Mouse (Mus musculus) intestine, embryonic 16.5 days (tissue): Measurements from ENCODE around the gene Mcrip2. TPM values are rescaled to one million over a fixed set of nuclear protein-coding genes. Genes with fewer than 3 reads are reported as not detected.

Experiments used
- ATAC-seq: fragments of 200-750 bp; cut with Nextera tagmentation; 2 replicates; pipeline ENCODE4 v1.8.0; 2017; ENCODE audit warnings: moderate TSS enrichment, moderate library complexity
- H3K27ac ChIP-seq: fragments of 300-500 bp; sonication (generic); 2 replicates; pipeline ENCODE4 v1.5.1; 2014; ENCODE audit warnings: mild to moderate bottlenecking, low read length
- H3K27me3 ChIP-seq: fragments of 300-500 bp; sonication (generic); replicated peaks from 2 replicates; pipeline ENCODE4 v1.6.1; 2014; ENCODE audit warnings: low read length, control low read depth, mixed read lengths; ENCODE audit not compliant: control insufficient read depth, insufficient read depth
- H3K36me3 ChIP-seq: fragments of 300-500 bp; sonication (generic); 2 replicates; pipeline ENCODE4 v1.6.1; 2014; ENCODE audit warnings: low read length, control low read depth; ENCODE audit not compliant: control insufficient read depth, insufficient read depth
- H3K4me1 ChIP-seq: fragments of 300-500 bp; sonication (generic); 2 replicates; pipeline ENCODE4 v1.6.1; 2014; ENCODE audit warnings: low read length, control low read depth, mixed read lengths; ENCODE audit not compliant: control insufficient read depth, insufficient read depth
- H3K4me2 ChIP-seq: fragments of 300-500 bp; sonication (generic); 2 replicates; pipeline ENCODE4 v1.6.1; 2014; ENCODE audit warnings: low read depth, low read length, control low read depth
- H3K4me3 ChIP-seq: fragments of 300-500 bp; sonication (generic); 2 replicates; pipeline ENCODE4 v1.5.1; 2014; ENCODE audit warnings: mild to moderate bottlenecking, low read length
- H3K9ac ChIP-seq: fragments of 300-500 bp; sonication (generic); 2 replicates; pipeline ENCODE4 v1.6.1; 2014; ENCODE audit warnings: low read depth, low read length
- H3K9me3 ChIP-seq: fragments of 300-500 bp; sonication (generic); 2 replicates; pipeline ENCODE4 v1.6.1; 2016; ENCODE audit warnings: low read length, control low read depth; ENCODE audit not compliant: control insufficient read depth
- WGBS: fragments of 180-500 bp; shearing (Covaris S2); extraction: QIAGEN DNeasy Blood & Tissue Kit; methylation state at CpG from one replicate; pipeline ENCODE4 v1.1.7; 2014; 5-methylcytosine and 5-hydroxymethylcytosine counted together
- polyA plus RNA-seq: library from polyadenylated mRNA; unstranded; fragments of >200 nt; fragmentation: Nextera tagmentation; extraction: Ambion mirVana; gene quantifications from 2 replicates; pipeline ENCODE4 v1.2.1, GENCODE M21; 2015

The Mcrip2 gene
- polyA plus RNA-seq, 1 experiment from 2014 or later: 89.3 TPM

DNA sequence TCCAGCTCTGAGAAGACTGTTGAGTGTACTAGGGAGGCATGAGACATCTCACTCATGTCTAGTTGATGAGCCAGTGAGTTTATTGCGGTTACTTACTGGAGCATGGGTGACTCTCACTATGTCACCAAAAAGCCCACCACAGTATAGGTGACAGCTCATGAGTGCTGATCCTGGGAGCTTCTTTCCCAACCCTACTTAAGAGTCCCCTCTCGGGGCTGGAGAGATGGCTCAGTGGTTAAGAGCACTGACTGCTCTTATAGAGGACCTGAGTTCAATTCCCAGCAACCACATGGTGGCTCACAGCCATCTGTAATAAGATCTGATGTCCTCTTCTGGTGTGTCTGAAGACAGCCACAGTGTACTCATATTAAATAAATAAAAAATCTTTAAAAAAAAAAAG, 1.4 kb upstream of the Mcrip2 start:
- peaks cover 23% of the 10 kb centered on the region for H3K4me1 ChIP-seq
- ATAC-seq: no peak
- H3K4me3 ChIP-seq: no peak overlapping the region
- H3K27ac ChIP-seq: no peak overlapping the region
- WGBS: 81% methylated on average over 2 of the region's 2 CpGs
- no peak overlapping the region for H3K9ac ChIP-seq
- H3K36me3 ChIP-seq: no peaks in the 10 kb centered on the region
- H3K9me3 ChIP-seq: no peaks in the 10 kb centered on the region
- H3K27me3 ChIP-seq: no peaks in the 10 kb centered on the region
- no peak overlapping the region for H3K4me2 ChIP-seq

DNA sequence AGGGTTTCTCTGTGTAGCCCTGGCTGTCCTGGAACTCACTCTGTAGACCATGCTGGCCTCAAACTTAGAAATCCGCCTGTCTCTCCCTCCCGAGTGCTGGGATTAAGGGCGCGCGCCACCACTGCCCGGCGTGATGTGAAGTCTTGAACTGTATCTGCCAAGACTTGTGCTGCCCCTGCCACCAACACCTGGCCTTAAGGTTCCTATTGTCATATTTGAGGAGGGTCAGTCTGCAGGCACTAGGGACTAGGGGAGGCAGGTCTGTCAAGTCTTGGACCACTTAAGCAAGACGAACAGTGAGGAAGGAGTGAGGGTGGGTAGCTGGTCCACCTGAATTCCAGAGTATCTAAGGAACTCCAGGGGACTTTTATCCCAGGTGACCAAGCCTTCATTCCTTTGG, 934 bp upstream of the Mcrip2 start:
- no peak for ATAC-seq
- H3K9ac ChIP-seq: no peak overlapping the region
- H3K27ac ChIP-seq: no peak overlapping the region
- no peak overlapping the region for H3K4me3 ChIP-seq
- H3K4me2 ChIP-seq: no peak overlapping the region
- no peaks in the 10 kb centered on the region for H3K27me3 ChIP-seq
- no peaks in the 10 kb centered on the region for H3K9me3 ChIP-seq
- peaks cover 23% of the 10 kb centered on the region for H3K4me1 ChIP-seq
- WGBS: 90% methylated on average over 8 of the region's 8 CpGs
- no peaks in the 10 kb centered on the region for H3K36me3 ChIP-seq

DNA sequence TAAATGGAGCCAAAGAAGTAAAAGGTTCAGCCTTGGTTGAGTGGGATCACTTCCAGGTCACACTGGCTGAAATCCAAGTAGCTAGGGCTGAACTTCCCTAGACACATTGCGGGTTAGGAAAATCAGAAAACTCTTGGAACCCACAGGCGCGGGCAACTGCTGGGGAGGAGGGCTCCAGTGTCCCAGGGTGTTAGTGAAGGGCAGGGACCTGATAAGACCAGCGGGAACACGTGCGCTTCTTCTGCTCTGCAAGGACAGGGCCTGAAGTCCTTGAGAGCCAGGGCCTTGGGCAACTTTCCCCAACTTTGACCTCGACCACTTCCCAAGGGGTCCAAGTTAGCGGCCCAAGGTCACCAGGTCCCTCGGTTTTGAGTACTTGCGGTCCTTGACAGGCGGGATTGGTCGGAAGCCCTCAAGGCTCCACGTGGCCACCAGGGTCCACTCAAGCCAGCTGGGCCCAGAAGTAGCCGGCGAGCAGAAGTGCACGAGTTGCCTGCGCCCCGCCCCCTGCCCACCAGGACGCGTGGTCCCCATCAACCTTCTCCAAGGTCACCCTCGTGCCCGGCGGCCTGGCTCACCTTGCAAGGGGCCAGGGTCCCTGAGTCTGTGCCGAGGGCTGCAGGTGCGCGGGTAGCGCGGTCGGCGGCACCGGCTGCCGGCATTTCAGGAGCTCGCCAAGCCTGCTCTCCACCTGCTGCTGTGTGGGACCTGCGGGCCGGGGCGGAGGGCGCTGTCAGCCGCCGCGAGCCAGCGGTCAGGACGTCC, 546 bp downstream of the Mcrip2 start:
- Histone ChIP-seq H3K36me3 (no peaks in the 10 kb centered on the region), H3K9me3 (no peaks in the 10 kb centered on the region), H3K4me2 (peak overlapping the region; percentile 95), H3K27me3 (no peaks in the 10 kb centered on the region), H3K27ac (peak overlapping the region; percentile 89), H3K9ac (peak overlapping the region; percentile 82), H3K4me3 (peak overlapping the region; percentile 93), H3K4me1 (peaks cover 16% of the 10 kb centered on the region)
- 1% methylated on average over 42 of the region's 42 CpGs for WGBS
- peak; percentile 43 for ATAC-seq

DNA sequence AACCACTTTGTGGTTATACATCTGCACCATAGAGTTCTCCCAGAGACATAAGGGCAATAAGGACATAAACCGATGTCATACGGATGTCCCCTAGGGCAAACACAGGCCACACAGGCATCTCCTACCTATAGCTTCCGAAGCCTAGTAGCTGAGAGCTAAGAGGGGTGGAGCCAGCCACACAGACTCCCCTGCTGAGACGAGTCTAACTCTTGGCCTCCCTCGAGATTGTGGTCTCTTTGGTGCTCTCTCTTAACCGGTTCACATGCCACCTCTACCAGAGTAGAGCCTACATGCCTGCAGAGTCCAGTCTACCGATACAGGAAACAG, 1.1 kb downstream of the Mcrip2 start:
- no peaks in the 10 kb centered on the region for H3K36me3 ChIP-seq
- peak overlapping the region; percentile 95 for H3K4me2 ChIP-seq
- peak overlapping the region; percentile 89 for H3K27ac ChIP-seq
- WGBS: 15% methylated on average over 7 of the region's 7 CpGs
- no peaks in the 10 kb centered on the region for H3K27me3 ChIP-seq
- peak overlapping the region; percentile 93 for H3K4me3 ChIP-seq
- H3K9ac ChIP-seq: peak overlapping the region; percentile 82
- peaks cover 18% of the 10 kb centered on the region for H3K4me1 ChIP-seq
- no peaks in the 10 kb centered on the region for H3K9me3 ChIP-seq
- ATAC-seq: peak; percentile 33; the same call in 1 of the 2 replicates

DNA sequence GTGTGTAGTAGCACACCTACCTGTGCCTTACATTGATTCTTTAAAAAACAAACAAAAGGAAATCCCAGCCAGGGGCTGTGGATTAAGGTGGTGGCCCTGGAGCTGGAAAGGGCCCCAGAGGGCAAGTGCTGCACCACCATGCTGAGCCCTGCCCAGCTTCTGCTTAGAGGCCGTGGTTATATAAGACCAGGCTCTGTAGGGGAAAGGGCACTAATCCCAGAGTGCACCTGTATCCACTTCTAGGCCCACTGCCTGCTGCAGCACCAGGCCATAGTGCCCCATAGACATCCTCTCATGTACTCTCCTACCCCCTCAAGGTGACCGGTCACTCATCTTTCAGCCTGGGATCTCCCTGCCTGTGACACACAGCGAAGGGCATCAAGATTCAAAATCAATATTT, 2.4 kb downstream of the Mcrip2 start:
- ATAC-seq: no peak
- WGBS: 84% methylated on average over 3 of the region's 3 CpGs

DNA sequence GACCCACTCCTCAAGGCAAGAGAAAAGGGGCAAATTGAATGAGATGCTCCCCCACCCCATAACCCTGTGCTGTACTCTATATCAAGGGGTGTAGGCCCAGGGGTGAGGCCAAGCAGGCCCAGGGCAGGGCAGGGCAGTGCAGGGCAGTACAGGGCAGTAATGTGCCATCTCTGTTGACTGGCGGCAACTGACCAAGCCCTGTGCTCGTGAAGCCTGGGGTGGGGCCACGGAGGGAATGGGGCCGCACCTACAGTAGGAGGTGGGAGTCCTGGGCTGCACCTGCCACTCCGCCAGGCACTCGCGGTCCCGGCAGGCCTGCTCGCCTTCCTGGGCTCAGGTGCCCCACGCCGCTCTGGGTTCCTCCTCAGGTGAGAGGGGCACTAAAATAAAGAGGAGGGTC, 3.3 kb downstream of the Mcrip2 start:
- WGBS: 76% methylated on average over 11 of the region's 11 CpGs
- H3K9me3 ChIP-seq: no peaks in the 10 kb centered on the region
- H3K36me3 ChIP-seq: no peaks in the 10 kb centered on the region
- H3K4me2 ChIP-seq: no peak overlapping the region
- no peak overlapping the region for H3K27ac ChIP-seq
- no peaks in the 10 kb centered on the region for H3K27me3 ChIP-seq
- no peak for ATAC-seq
- peaks cover 34% of the 10 kb centered on the region for H3K4me1 ChIP-seq
- H3K4me3 ChIP-seq: no peak overlapping the region; the same call in 1 of the 2 replicates
- peak overlapping the region; percentile 36; the same call in 1 of the 2 replicates for H3K9ac ChIP-seq

More for the DNA sequence above, 2.4 kb downstream of the Mcrip2 start:
- H3K27me3 ChIP-seq: no peaks in the 10 kb centered on the region
- 0 out of 2 replicates have a peak overlapping the region, but pooled peaks have one; percentile 2 for H3K9ac ChIP-seq
- H3K4me1 ChIP-seq: peaks cover 26% of the 10 kb centered on the region
- no peak overlapping the region for H3K27ac ChIP-seq
- H3K4me3 ChIP-seq: no peak overlapping the region
- no peak overlapping the region for H3K4me2 ChIP-seq
- H3K9me3 ChIP-seq: no peaks in the 10 kb centered on the region
- H3K36me3 ChIP-seq: no peaks in the 10 kb centered on the region

DNA sequence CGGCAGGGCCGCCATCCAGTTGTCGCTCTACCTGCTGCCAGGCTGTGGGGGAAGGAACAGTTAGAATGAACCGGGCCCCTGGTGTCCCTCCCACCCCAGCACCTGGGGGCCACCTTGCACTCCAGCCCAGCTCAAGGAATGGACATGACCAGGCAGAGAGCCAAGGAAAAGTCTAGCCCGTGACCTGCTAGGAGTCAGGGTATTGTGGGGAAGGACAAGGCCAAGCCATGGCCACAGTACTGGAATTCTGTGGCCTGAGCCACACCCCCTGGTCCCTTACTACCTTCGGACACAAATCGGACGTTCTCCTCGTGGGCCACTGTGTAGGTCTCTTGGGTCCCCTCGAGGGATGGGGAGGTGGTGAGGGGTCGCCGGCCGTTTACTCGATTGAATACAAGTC, 4.3 kb downstream of the Mcrip2 start:
- Histone ChIP-seq H3K4me2 (no peak overlapping the region), H3K4me3 (no peak overlapping the region), H3K27ac (no peak overlapping the region), H3K36me3 (no peaks in the 10 kb centered on the region), H3K9ac (no peak overlapping the region), H3K27me3 (no peaks in the 10 kb centered on the region), H3K4me1 (peaks cover 35% of the 10 kb centered on the region), H3K9me3 (no peaks in the 10 kb centered on the region)
- no peak for ATAC-seq
- 91% methylated on average over 14 of the region's 14 CpGs for WGBS

DNA sequence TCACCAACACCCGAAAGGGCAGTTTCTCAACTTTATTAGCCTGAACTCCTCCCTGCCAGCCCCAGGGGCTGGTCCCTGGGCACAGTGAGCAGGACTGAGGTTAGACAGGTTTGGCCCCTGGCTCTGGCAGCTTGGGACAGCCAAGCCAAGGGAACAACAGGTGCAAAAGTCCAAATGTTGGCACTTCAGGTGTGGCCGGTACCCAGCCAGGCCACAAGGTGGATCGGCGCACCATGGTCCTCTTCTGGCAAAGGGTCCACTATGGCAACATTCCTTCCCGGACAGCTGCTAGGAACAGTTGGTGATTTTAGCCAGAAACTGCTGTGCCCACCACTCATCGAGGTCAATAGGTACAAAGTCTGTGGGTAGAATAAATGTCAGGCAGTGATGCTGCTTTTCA, 4.9 kb downstream of the Mcrip2 start:
- Histone ChIP-seq H3K4me3 (no peak overlapping the region), H3K9me3 (no peaks in the 10 kb centered on the region), H3K4me2 (no peak overlapping the region), H3K9ac (no peak overlapping the region), H3K36me3 (no peaks in the 10 kb centered on the region), H3K27me3 (no peaks in the 10 kb centered on the region), H3K27ac (no peak overlapping the region), H3K4me1 (peaks cover 35% of the 10 kb centered on the region)
- 84% methylated on average over 6 of the region's 6 CpGs for WGBS
- no peak for ATAC-seq

DNA sequence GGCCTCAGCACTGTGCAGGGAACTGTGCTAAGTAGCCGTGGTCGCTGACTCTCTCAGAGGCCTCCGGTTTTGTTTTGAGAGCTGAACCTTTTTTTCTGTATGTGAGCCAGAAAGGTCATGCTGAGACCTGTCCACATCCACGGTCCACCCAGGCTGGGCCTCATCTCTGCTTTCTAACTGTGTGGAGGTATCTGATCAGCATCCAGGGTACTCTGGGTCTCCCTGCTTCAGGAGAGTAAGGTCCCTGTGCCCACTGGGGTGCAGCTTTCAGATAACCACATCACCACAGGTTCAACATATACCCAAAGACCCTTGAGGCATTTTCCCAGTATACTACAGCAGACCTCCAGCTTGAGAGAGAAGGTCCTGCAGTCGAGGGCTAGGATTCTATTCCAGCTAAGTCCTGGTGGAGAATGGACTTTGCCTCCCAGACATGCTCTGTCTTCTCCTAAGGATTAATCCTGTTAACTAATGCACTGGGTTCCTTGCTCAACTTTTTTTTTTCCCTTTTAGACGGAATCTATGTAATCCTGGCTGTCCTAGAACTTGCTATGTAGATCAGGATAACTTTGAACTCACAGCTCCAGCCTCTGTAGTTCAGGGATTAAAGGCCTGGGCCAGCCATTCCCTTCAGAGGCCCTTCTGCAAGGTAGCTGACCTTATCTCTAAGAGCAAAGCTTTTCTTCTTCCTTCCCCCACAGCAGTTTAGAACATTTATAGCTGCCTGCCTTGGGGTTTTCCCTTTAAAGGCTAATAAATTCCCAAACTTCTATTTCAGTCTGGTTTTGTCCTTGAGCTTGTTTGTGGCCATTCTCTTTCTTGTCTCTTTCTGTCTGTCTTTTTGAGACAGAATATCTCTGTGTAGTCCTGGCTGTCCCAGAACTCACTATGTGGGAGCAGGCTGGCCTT, 6.6 kb downstream of the Mcrip2 start:
- Histone ChIP-seq H3K4me1 (peaks cover 27% of the 10 kb centered on the region), H3K27me3 (no peaks in the 10 kb centered on the region), H3K36me3 (no peaks in the 10 kb centered on the region), H3K27ac (peak overlapping the region; percentile 78), H3K4me3 (peak overlapping the region; percentile 75), H3K9me3 (no peaks in the 10 kb centered on the region), H3K4me2 (peak overlapping the region; percentile 96), H3K9ac (peak overlapping the region; percentile 86)
- 11% methylated on average over 6 of the region's 6 CpGs for WGBS
- no peak; the same call in 1 of the 2 replicates for ATAC-seq
